Mouse (Mus musculus): Measurements from ENCODE around the gene Gfer.
A peak's percentile ranks its signal among the peaks of the same experiment; 100 is the strongest.
"Not testable (repeated sequence)": the region's sequence is repeated elsewhere in the genome, so short reads cannot be mapped to it uniquely, and the experiment has no call there.

The Gfer gene

DNA sequence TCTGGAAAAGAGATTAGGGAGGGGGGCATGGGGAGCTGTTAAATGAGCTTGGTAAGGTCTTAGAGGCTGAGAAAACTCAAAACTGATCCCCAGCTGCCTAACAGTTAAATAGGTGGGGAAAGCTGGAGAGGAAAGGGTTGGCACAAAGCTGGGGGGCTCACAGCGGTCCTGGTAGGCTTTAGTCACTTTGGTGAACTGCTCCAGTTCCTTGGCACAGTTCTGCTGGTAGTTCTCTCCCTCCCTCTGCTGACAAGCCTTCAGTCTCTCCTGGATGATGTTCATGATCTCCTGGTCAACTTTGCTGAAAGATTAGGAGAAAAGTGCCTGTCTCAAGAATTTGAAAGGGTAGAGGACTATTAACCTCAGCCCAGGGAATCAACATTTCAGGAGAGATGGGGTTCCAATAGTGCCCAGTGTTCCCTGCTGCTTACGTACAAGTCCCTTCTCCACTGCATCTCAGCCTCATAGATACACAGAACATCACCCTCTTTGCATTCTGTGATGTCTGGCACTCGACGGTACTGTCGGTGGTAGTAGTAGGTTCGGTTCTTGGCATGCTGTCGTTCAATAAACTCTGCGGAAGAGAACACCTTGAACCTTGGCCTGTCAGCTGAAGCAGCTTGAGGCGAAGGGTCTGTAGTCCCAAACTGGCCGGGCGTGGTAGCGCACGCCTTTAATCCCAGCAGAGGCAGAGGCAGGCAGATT, 26.4 kb upstream of the Gfer start:
- DNase-seq (ENCODE audit: low spot score in 2 of 2) = no peak

DNA sequence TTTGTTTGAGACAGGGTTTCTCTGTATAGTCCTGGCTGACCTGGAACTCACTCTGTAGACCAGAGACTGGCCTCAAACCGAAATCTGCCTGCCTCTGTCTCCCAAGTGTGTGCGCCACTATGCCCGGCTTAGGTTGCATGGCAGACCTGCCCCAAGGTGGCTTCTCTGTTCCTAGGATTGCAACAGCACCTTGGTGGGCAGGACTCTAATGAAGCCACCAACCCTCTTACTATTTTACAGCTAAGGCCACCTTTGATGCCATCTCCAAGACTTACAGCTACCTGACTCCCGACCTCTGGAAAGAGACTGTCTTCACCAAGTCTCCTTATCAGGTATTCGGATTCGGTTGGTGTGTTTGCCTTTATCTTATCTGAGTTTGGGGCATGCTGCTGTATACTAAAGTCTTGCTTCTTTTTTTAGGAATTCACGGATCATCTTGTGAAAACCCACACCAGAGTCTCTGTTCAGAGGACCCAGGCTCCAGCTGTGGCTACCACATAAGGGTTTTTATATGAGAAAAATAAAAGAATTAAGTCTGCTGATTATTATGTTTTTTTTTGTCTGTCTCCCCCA, 25.5 kb upstream of the Gfer start:
- DNase-seq (ENCODE audit: low spot score in 2 of 2) = not testable (repeated sequence)

GRCm38 (mm10) chr17:24720616-24721015, 24.7 kb upstream of the Gfer start:
- not testable (repeated sequence) for DNase-seq (ENCODE audit: low spot score in 2 of 2)

DNA sequence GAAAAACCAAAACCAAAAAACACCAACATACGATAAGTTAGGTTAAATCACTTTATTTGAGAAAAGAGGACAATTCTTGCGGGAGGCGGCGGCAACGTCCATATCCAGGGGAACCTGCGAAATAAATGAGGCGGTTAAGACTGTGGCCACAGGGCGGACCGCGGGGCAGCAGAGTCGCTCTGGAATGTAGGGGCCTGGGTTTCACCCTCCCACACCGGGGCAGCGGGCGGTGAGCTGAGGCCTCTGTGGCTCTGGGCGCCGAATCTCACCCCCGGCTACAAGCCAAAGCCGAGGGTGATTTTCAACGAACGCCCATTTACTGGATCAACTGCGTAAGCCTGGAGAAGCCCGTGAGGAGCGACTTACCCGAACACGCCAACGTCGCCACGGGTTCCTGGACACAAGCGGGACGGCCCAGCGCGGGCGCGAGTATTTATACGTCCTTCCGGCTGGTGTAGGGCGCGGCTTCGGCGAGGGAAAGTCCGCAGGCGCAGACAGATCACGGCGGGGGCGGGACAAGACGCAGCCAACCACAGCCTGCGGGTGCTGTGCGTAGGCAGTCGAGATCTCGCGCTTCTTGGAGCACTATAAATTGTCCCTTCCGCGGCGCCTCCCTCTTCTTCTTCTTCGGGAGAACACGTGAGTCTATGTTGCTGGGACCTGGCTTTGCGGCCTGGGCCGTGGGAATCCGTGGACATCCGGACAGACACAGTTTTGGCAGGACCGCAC, 23.7 kb upstream of the Gfer start:
- DNase-seq (ENCODE audit: low spot score in 2 of 2) = peak; percentile 94 to 96

DNA sequence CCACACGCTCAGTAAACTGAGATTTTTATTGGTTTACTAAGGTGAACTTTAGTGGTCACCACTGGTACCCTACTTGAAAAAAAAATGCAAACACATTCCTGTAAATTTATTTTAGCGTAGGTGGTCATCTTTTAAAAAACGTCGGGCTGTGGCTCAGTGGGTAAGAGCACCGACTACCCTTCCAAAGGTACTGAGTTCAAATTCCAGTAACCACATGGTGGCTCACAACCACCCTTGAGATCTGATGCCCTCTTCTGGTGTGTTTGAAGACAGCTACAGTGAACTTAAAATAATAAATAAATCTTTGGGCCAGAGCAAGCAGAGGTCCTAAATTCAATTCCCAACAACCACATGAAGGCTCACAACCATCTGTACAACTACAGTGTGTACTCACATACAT, 23.0 kb upstream of the Gfer start:
- not testable (repeated sequence) for DNase-seq (ENCODE audit: low spot score in 2 of 2)

DNA sequence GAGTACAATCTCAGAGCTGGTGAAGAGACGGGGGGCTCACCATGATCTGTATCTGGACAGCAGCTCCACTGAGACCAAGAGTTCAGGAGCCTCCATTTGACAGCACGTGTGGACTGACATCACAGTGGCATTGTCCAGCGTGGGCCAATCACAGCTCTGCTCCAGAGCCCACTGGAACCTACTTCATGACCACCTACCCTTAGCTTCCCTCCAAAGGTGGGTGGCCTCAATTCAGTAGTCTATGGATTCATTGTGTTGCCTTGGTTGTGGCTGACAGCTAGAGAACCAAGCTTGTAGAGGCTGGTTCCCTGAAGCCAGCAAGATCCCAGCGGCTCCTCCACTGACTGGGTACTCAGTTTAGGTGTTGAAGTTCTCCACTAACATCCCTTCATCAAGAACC, 22.0 kb upstream of the Gfer start, which contains the start of the genes Rnf151 and Rps2:
Rnf151 (minus strand) TSS at position 121 of the 400 bp plus-strand sequence.
Rps2 (plus strand) TSS at position 174 of the 400 bp plus-strand sequence.
- no peak for DNase-seq (ENCODE audit: low spot score in 2 of 2)

DNA sequence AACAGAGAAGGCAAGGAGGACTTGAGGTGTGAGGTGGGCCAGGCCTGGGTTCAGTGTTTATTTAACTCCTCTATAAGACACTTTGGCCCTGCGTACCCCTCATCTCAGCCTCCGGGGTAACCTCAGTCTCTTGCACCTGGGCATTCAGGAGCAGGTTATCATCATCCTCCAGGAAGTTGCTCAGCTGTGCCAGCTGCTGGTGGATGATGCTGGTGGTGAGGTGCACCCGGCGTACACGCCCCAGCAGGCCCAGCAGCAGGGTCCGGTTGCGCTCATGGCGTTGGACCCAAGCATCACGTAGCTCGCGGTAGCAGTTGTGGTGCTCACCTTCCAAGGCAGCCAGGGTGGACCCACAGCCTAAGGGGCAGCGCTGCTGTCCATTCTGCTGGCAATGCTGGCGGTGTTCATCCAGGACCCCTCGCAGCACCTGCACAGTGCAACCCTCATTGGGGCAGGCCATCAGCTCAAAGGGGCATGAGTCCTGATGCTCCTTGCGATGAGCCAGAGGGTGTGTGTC, 20.3 kb upstream of the Gfer start:
- no peak for DNase-seq (ENCODE audit: low spot score in 2 of 2)

GRCm38 (mm10) chr17:24715556-24715955, 19.6 kb upstream of the Gfer start:
- DNase-seq (ENCODE audit: low spot score in 2 of 2) = no peak

DNA sequence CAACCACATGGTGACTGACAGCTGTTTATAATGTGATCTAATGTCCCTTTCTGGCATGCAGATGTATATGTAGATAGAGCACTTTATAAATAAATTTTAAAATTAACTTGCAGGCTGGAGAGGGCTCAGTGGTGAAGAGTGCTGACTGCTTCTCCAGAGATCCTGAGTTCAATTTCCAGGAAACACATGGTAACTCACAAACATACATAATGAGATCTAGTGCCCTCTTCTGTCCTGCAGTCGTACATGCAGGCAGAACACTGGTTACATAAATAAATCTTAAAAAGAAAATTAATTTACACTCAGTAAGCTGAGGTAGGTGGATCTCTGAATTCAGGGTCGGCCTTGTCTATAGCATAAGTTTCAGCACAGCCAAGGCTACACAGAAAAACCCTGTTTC, 12.7 kb upstream of the Gfer start:
- DNase-seq (ENCODE audit: low spot score in 2 of 2) = no peak

DNA sequence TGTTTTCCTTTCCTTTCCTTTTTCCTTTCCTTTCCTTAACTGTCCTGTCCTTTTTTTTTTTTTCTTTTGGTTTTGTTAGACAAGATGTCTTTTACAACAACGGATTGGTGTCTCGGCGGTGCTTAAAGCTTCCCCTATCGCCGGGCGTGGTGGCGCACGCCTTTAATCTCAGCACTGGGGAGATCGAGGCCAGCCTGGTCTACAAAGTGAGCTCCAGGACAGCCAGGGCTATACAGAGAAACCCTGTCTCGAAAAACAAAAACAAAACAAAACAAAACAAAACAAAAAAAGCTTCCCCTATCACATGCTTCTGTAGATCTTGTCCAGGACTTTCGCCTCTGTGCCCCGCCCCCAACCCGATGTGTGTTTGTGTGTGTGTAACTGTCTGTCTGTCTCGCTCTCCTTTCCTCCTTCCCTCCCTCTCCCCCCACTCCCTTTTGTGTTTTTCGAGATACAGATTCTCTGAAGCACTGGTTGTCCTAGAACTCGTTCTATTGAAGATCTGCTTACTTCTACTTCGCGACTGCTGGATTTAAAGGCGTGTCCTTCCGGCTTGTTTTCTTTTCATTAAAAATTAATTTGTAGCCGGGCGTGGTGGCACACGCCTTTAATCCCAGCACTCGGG, 12.0 kb upstream of the Gfer start:
- DNase-seq (ENCODE audit: low spot score in 2 of 2) = no peak

- peak; percentile 78 to 92 for DNase-seq (ENCODE audit: low spot score in 2 of 2)
These were observed 11.2 kb upstream of the Gfer start, which contains the start of gene Tbl3 for GRCm38 (mm10) chr17:24706982-24707800. Gene Tbl3, minus strand, starts transcription at chr17:24707660.

GRCm38 (mm10) chr17:24705821-24706220, 9.9 kb upstream of the Gfer start:
- DNase-seq (ENCODE audit: low spot score in 2 of 2) = no peak

DNA sequence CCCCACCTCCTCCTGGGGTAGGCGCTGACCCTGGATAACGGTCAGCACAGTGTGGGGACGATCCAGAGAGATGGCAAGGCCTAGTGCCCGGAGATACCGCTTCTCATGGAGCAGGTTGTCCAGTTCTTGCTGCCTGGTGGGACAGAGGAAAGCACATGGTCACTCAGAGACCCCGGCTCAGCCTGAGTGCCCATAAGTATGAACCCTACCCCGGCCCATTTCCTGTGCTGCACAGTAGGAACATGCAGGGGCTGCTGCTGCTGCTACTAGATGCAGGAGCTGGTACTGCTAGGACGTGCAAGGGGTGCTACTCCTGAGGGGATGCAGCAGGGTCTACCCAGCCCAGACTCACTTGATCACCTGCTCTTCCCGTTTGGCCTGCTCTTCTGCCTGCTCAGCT, 5.3 kb upstream of the Gfer start:
- DNase-seq (ENCODE audit: low spot score in 2 of 2) = no peak

- DNase-seq (ENCODE audit: low spot score in 2 of 2) = no peak
These were observed 3.5 kb upstream of the Gfer start for GRCm38 (mm10) chr17:24699473-24699872.

GRCm38 (mm10) chr17:24698715-24699114, 2.8 kb upstream of the Gfer start:
- no peak for DNase-seq (ENCODE audit: low spot score in 2 of 2)

DNA sequence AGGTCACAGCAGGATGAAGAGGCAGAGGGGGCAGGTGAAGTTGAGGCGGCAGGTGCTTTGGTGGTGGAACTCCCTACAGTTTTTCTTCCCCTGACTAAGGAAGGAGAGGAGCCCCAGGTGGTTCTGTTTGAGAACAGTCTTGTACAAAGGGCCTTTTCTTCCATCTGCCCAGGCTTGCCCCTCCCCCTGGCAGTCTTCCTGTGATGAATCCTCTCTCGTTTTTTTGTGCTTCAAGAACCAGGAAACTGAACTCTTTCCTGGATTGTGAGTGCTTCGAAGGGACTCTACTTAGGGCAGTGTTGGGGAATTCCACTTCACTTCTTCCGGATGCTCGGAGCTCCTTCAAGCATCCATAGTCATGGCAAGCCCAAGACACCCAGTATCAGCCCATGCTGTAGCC, 2.0 kb upstream of the Gfer start:
- DNase-seq (ENCODE audit: low spot score in 2 of 2) = no peak

- DNase-seq (ENCODE audit: low spot score in 2 of 2) = no peak
These were observed 488 bp downstream of the Gfer start for GRCm38 (mm10) chr17:24695326-24696010.

DNA sequence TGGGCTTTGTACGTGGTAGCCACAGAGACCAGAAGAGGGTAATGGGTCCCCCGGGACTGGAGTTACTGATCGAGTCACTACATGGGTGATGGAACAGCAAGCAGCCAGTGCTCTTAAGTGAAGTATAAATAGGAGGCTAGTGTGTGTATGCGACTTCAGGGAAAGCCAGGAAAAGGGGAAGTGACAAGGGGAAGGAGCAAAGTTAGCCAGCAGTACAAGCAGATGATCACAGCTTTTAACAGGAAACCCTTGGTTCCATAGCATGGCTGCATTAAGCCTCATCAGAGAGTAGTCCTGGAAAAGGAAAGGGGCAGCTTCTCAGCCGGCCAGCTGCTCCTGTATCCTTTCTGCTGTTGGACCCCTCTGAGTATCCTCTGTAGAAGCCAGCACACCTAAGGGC, 3.6 kb downstream of the Gfer start:
- no peak for DNase-seq (ENCODE audit: low spot score in 2 of 2)

DNA sequence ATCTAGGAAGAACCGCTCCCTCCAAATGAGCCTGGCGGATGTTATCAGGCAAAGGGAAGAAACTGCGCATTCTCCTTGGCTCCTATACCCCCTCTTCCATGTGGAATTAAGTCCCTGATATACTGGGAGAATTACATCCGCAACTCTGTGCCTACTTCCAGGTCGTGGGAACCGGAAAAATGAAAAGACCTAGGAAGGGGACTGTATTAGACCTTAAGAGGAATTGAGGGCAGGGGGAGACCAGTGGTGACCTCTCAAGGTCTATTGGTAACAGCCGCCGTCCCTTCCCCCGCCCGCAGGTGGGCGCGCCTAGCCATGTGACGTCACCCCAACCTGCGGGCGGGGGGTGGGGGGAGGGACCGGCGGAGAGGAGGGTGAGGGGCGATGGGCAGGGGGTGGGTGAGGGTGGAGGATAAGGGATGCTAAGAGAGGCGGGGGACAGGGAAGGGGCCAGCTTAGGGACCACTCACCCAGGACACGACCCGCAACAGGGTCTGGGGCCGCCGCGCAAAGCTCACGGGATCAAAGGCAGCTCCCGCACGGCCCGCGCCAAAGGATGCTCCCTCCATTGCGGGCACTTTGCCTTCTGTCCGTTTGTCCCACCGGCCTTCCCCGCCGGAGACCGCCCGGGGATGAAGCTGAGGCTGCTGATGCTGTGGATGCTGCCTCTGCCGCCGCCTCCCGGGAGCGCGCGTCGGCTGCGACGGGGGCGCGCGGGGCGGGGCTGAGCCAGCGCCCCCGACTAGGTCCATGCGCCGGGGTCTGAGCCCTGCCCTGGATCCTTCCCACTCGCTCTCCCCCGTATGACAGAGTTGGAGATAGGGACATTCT, 6.5 kb downstream of the Gfer start, which contains the start of gene Syngr3:
Syngr3 (minus strand) TSS at position 705 of the 831 bp plus-strand sequence.
- no peak for DNase-seq (ENCODE audit: low spot score in 2 of 2)

- DNase-seq (ENCODE audit: low spot score in 2 of 2) = no peak
These were observed 8.4 kb downstream of the Gfer start for GRCm38 (mm10) chr17:24687599-24687998.

Measured in spleen, postnatal 14 days (tissue).